In the genomic region with DNA sequence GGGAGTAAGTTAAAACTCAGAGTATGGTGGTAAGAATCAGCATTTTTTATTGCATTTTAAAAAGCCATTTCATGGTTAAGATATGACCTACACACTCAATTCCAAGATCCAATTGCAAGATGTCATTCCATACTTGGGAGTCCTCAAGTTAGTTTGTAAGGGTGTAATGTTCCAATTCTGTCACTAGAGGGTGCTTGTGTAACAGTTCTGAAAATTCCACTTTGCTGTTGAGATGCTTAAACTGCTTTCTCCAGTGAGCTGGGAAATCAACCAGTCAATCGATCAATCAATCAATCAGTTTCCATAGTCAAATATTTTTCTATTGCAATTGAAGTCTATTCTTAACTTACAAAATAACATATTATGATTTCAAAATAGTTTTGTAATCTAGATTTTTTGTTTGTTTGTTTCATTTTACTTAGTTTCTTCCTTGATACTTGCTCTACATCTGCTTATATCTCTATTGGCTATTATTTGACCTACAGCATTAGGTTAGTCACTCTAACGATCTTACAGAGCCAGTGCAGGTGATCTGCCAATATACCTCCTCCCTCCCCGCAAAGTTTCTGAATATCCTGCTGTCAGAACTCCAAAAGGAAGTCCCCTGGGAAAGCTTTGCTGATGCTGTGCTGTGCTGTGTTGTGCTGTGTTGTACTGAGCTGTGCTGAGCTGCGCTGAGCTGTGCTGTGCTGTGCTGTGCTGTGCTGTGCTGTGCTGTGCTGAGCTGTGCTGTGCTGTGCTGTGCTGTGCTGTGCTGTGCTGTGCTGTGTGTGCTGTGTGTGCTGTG, we compare ENCODE assay signal across 9 mouse cellular contexts.
A peak's percentile ranks its signal among the peaks of the same experiment; 100 is the strongest.
DNase-seq lines count a peak whose midpoint lies in the region; ATAC-seq and TF ChIP-seq lines count a peak whose summit lies in the region.
"Had no signal": no experiment of that assay in that cellular context is flagged by ENCODE, and none has a peak within 500 bp of the region (broad histone marks: within the 10 kb centered on the region; RNA-seq: fewer than 3 reads in every experiment).

No protein-coding gene starts in this region.

- TF ChIP-seq POLR2A in MEL (IDR thresholded peaks at IDR 0.05; ENCODE audit: control insufficient read depth in 1 of 2, insufficient read depth in 1 of 2, low read depth in 1 of 2, low read length in 2 of 2, poor library complexity in 1 of 2) = no peak

- no peaks in the 10 kb centered on the region for H3K79me2 ChIP-seq in MEL (ENCODE audit: control insufficient read depth, insufficient read depth, low read length, poor library complexity)

- ATAC-seq in heart, postnatal 0 days (ENCODE audit: insufficient read depth, low read depth) = no peak
- ATAC-seq in forebrain, embryonic 13.5 days = peak; percentile 41; the same call in 1 of the 2 replicates
- no peak; the same call in 1 of the 2 replicates for ATAC-seq in midbrain, embryonic 14.5 days (ENCODE audit: low FRiP score, low TSS enrichment)

- H3K4me2 ChIP-seq in heart, postnatal 0 days (ENCODE audit: low read depth, low read length) = no peak overlapping the region
- H3K4me2 ChIP-seq in forebrain, embryonic 13.5 days = no peak overlapping the region
- no peak overlapping the region for H3K4me2 ChIP-seq in midbrain, embryonic 14.5 days (ENCODE audit: low read length)
- H3K4me2 ChIP-seq: embryonic facial prominence, embryonic 15.5 days had no signal

- TF ChIP-seq RAD21 in MEL (IDR thresholded peaks at IDR 0.05; ENCODE audit: low read depth, low read length) = peak; percentile 99

- peak; percentile 66 for DNase-seq in heart, postnatal 0 days (ENCODE audit: low spot score)
- no peak for DNase-seq in heart, embryonic 10.5 days (ENCODE audit: low spot score)
- DNase-seq in 3134 (ENCODE audit: extremely low read depth, insufficient read length, low spot score) (peak; percentile 41), MEL (ENCODE audit: low read depth, low spot score) (peak; percentile 74)
- DNase-seq in midbrain, embryonic 14.5 days = peak; percentile 90
- no peak for DNase-seq in urinary bladder, postnatal 10 days (ENCODE audit: low spot score)
- no peak for DNase-seq in cerebellum, adult 11-12 months

- no peaks in the 10 kb centered on the region for H3K27me3 ChIP-seq in heart, postnatal 0 days (ENCODE audit: control insufficient read depth, insufficient read depth, low read length)
- H3K27me3 ChIP-seq in heart, embryonic 10.5 days (ENCODE audit: insufficient read depth, poor library complexity, severe bottlenecking) = no peaks in the 10 kb centered on the region
- no peaks in the 10 kb centered on the region; a peak in 1 of 4 replicates for H3K27me3 ChIP-seq in MEL (ENCODE audit: control insufficient read depth in 1 of 2, insufficient read depth in 2 of 2, low read length in 2 of 2)
- H3K27me3 ChIP-seq in forebrain, embryonic 13.5 days = no peaks in the 10 kb centered on the region
- no peaks in the 10 kb centered on the region for H3K27me3 ChIP-seq in midbrain, embryonic 14.5 days (ENCODE audit: control insufficient read depth, insufficient read depth, low read length)
- H3K27me3 ChIP-seq: embryonic facial prominence, embryonic 15.5 days had no signal

- H3K36me3 ChIP-seq in heart, postnatal 0 days (replicated peaks; ENCODE audit: control insufficient read depth, insufficient read depth, low read length) = peaks cover 14% of the 10 kb centered on the region; the same call in 1 of the 2 replicates
- no peaks in the 10 kb centered on the region for H3K36me3 ChIP-seq in heart, embryonic 10.5 days
- no peaks in the 10 kb centered on the region for H3K36me3 ChIP-seq in MEL (ENCODE audit: control insufficient read depth in 1 of 2, insufficient read depth in 2 of 2, low read length in 2 of 2)
- H3K36me3 ChIP-seq in forebrain, embryonic 13.5 days (ENCODE audit: poor library complexity, severe bottlenecking) = no peaks in the 10 kb centered on the region
- no peaks in the 10 kb centered on the region for H3K36me3 ChIP-seq in midbrain, embryonic 14.5 days (ENCODE audit: control insufficient read depth, insufficient read depth, low read length)
- H3K36me3 ChIP-seq: embryonic facial prominence, embryonic 15.5 days had no signal

- peaks cover 16% of the 10 kb centered on the region; the same call in 1 of the 2 replicates for H3K4me1 ChIP-seq in heart, postnatal 0 days (ENCODE audit: control insufficient read depth, insufficient read depth)
- H3K4me1 ChIP-seq in heart, embryonic 10.5 days = peaks cover 13% of the 10 kb centered on the region
- H3K4me1 ChIP-seq in MEL (ENCODE audit: control insufficient read depth in 1 of 2, insufficient read depth in 2 of 2, low read length in 2 of 2) = peaks cover 0 to 2% of the 10 kb centered on the region in 2 experiments; a peak in 1 of 4 replicates
- H3K4me1 ChIP-seq in forebrain, embryonic 13.5 days = peaks cover 10% of the 10 kb centered on the region
- no peaks in the 10 kb centered on the region for H3K4me1 ChIP-seq in midbrain, embryonic 14.5 days (ENCODE audit: control insufficient read depth, insufficient read depth, low read length)

- no peaks in the 10 kb centered on the region for H3K9me3 ChIP-seq in heart, postnatal 0 days (replicated peaks; ENCODE audit: control insufficient read depth, low read length)
- no peaks in the 10 kb centered on the region for H3K9me3 ChIP-seq in heart, embryonic 10.5 days
- H3K9me3 ChIP-seq in MEL (replicated peaks; ENCODE audit: insufficient read depth, low read length) = no peaks in the 10 kb centered on the region
- no peaks in the 10 kb centered on the region for H3K9me3 ChIP-seq in forebrain, embryonic 13.5 days (replicated peaks)
- no peaks in the 10 kb centered on the region for H3K9me3 ChIP-seq in midbrain, embryonic 14.5 days (ENCODE audit: control insufficient read depth, low read length)
- H3K9me3 ChIP-seq: embryonic facial prominence, embryonic 15.5 days had no signal

- TF ChIP-seq EP300 in heart, postnatal 0 days (IDR thresholded peaks at IDR 0.05; ENCODE audit: low read depth) = no peak
- no peak for TF ChIP-seq EP300 in MEL (IDR thresholded peaks at IDR 0.05; ENCODE audit: low read depth in 1 of 2, low read length in 2 of 2)

- peak; percentile 90 for TF ChIP-seq CTCF in heart, postnatal 0 days (IDR thresholded peaks at IDR 0.05; ENCODE audit: low read depth)
- peak; percentile 22 to 94 (median 77); a peak in 5 of 6 replicates for TF ChIP-seq CTCF in MEL (IDR thresholded peaks at IDR 0.05 in 2 of 3, conservative IDR thresholded peaks at IDR 0.05 in 1 of 3; ENCODE audit: control insufficient read depth in 1 of 3, insufficient read depth in 1 of 3, low read depth in 2 of 3, low read length in 3 of 3, poor library complexity in 1 of 3, severe bottlenecking in 1 of 3)

- H3K27ac ChIP-seq in heart, postnatal 0 days (ENCODE audit: low read depth) = no peak overlapping the region
- H3K27ac ChIP-seq in heart, embryonic 10.5 days = no peak overlapping the region
- H3K27ac ChIP-seq in MEL (ENCODE audit: control insufficient read depth, low read depth, low read length) = no peak overlapping the region
- no peak overlapping the region for H3K27ac ChIP-seq in forebrain, embryonic 13.5 days
- H3K27ac ChIP-seq in midbrain, embryonic 14.5 days (replicated peaks; ENCODE audit: low read depth, low read length) = no peak overlapping the region
- H3K27ac ChIP-seq: embryonic facial prominence, embryonic 15.5 days had no signal

- whole genome bisulfite sequencing in heart, postnatal 0 days = 39% methylated on average over 4 of the region's 4 CpGs
- WGBS in heart, embryonic 10.5 days = 63% methylated on average over 4 of the region's 4 CpGs
- 54% methylated on average over 4 of the region's 4 CpGs for WGBS in forebrain, embryonic 13.5 days
- WGBS in midbrain, embryonic 14.5 days = 59% methylated on average over 4 of the region's 4 CpGs

- H3K9ac ChIP-seq in heart, postnatal 0 days (replicated peaks; ENCODE audit: low read depth, low read length) = no peak overlapping the region
- H3K9ac ChIP-seq in MEL (ENCODE audit: control insufficient read depth, low read depth, low read length, poor library complexity, severe bottlenecking) = no peak overlapping the region
- no peak overlapping the region for H3K9ac ChIP-seq in forebrain, embryonic 13.5 days
- no peak overlapping the region for H3K9ac ChIP-seq in midbrain, embryonic 14.5 days (replicated peaks; ENCODE audit: low read length)
- H3K9ac ChIP-seq: embryonic facial prominence, embryonic 15.5 days had no signal

- no peak overlapping the region for H3K4me3 ChIP-seq in heart, postnatal 0 days (ENCODE audit: low read depth, low read length)
- H3K4me3 ChIP-seq in heart, embryonic 10.5 days = no peak overlapping the region
- no peak overlapping the region for H3K4me3 ChIP-seq in MEL (ENCODE audit: control insufficient read depth in 1 of 2, insufficient read depth in 1 of 2, low read depth in 2 of 2, low read length in 2 of 2)
- no peak overlapping the region for H3K4me3 ChIP-seq in forebrain, embryonic 13.5 days
- H3K4me3 ChIP-seq in midbrain, embryonic 14.5 days (replicated peaks; ENCODE audit: low read depth, low read length) = no peak overlapping the region
- H3K4me3 ChIP-seq: embryonic facial prominence, embryonic 15.5 days had no signal

TF ChIP-seq in MEL, 35 proteins besides CTCF, POLR2A, EP300 and RAD21:
- TF ChIP-seq SMC3 (IDR thresholded peaks at IDR 0.05; ENCODE audit: low read depth, low read length) (peak; percentile 98), ZC3H11A (IDR thresholded peaks at IDR 0.05; ENCODE audit: low read depth, low read length) (peak; percentile 97), JUND (IDR thresholded peaks at IDR 0.05; ENCODE audit: low read depth, low read length) (no peak)

Comparison
In these comparisons a context has a peak if more than half of its experiments do, and no peak if none do; other contexts are left out.
1. DNase-seq: peak in heart, postnatal 0 days (single experiment), 3134 (single experiment), MEL (single experiment) and midbrain, embryonic 14.5 days (single experiment); none in heart, embryonic 10.5 days (single experiment), urinary bladder, postnatal 10 days (single experiment) and cerebellum, adult 11-12 months (single experiment).